Mouse (Mus musculus) T-helper 17 cell (primary cell): ENCODE measurements around the gene Slk.

Experiments
- in situ Hi-C, 2 experiments: fragments of 300-600 bp; cut with MboI, MseI; formaldehyde crosslinking; loops; 1 replicate in 1 of 2; 2 replicates in 1 of 2; pipeline ENCODE4 v1.15.1; 2025; ENCODE audit warnings: high pct_unique_total_duplicates in 2 of 2

Gene Slk

DNA sequence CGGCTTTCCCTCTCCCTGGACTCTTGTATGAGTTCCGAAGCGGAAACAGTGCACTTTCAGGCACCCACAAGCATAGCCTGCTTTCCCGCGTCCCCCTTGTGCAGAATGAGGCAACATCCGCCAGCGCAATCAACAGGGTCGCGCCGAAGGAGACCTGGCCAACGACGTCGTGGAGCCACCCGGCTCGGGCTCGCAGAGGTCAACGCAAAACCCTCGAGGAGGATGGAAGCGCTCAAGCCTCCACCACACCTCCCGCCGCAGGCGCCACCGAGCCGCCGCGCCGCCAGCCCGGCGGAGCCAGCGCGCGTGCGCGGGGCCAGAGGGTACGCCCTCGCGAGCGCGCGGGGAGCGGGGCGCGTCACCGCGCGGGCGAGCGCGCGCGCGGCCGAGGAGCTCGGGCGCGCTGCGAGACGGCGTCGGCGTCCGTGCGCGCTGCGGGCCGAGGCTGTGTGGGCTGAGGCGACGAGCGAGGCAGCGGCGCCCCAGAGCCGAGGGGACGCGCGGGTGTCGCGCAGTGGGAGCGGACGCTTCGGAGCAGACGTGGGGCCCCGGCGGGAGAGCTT lies at the start of gene Slk:
Gene Slk, plus strand, starts transcription at position 454 of the 563 bp plus-strand sequence.
- in situ Hi-C loops = loop anchor here (5.0 kb wide), 2 partner anchors 62 to 72 kb away; no protein-coding TSS in a partner anchor

GRCm38 (mm10) chr19:47531309-47531708 lies 48.2 kb upstream of the Slk start:
- in situ Hi-C loops = no loop called here

DNA sequence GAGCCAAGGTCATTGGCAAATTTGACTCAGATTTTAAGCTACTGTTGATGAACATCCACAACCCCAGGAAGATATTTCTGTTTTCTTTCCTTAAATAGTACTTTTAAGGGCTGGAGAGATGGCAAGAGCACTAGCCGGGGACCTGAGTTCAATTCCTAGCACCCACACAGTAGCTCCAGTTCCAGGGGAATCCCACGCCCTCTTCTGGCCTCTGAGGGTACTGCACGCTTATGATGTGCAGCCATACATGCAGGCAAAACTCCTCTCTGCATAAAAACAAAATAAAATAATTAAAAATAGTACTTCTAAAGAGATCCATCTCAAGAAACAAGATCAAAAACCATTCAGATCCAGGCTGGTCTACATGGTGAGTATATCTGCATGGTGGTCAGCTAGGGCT lies 47.0 kb upstream of the Slk start:
- in situ Hi-C loops = no loop called here

DNA sequence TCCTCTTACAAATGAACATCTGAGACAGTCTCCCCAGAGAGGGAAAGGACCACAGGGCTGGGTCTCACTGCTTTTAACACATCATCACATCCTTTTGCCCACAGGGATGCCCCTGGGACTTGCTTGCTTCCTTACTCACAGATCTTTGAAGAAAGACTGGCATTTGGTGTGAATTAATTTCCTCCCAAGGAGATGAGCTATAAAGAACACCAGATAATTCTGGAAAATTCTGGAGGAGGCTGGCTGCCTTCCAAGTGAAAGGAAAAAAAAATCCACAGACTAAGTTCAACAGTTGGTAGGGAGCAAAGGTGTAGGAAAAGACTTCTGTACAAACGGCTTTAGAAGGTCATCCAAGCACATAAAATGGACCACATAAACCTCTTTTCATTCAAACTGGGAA lies 45.3 kb upstream of the Slk start:
- in situ Hi-C loops = no loop called here

GRCm38 (mm10) chr19:47536521-47537299 lies 42.8 kb upstream of the Slk start:
- in situ Hi-C loops = loop anchor here in 1 of 2 experiments (5.0 kb wide), 1 partner anchor 36 kb away; no protein-coding TSS in a partner anchor

DNA sequence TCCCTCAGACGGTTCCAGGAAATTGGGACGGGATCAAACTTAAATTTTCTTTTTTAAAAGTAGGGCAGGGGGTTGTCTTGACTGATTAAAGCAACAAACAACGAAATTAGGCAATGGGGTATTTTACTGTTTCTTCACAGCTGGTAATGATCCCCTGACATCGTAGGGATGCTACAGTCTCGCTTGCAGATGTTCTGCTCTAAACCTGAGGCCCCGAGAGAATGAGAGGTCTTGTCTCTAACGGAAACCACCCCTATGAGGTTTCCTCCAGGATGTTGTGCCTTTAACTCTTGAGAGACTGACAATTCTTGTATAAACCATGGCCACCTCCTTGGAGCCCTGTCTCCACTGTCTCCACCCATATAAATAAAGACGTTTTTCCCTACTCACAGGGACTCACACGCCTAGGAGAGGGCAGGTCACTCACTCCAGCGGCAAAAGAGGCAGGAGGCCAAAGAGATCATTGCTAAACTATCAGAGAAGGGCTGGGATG lies 42.1 kb upstream of the Slk start, which contains the start of gene Stn1:
Gene Stn1, minus strand, starts transcription at position 208 of the 493 bp plus-strand sequence.
- in situ Hi-C loops = loop anchor here in 1 of 2 experiments (5.0 kb wide), 1 partner anchor 35 kb away; no protein-coding TSS in a partner anchor

DNA sequence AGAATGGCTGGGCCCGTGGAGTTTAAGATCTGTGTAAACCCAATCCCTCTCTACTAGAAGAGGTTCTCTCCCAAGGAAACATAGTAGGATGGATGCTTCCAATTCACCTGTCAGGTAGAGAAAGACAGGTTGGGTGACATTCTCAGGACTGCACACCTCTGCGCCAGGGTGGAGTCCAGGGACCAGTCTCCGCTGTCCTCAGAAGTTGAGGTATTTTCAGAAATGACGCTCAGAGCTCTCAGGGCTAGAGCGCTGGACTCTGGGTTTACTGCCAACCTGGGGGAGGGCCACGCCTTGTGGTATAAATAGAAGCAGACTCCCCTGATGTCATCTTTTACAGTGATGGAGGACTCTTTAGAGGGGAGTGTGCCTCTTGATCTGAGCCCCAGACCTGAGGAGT lies 41.6 kb upstream of the Slk start:
- in situ Hi-C loops = loop anchor here in 1 of 2 experiments (5.0 kb wide), 1 partner anchor 34 kb away; no protein-coding TSS in a partner anchor

- in situ Hi-C loops = loop anchor here in 1 of 2 experiments (5.0 kb wide), 1 partner anchor 34 kb away; no protein-coding TSS in a partner anchor
Measured at GRCm38 (mm10) chr19:47538801-47539200, 40.7 kb upstream of the Slk start.

DNA sequence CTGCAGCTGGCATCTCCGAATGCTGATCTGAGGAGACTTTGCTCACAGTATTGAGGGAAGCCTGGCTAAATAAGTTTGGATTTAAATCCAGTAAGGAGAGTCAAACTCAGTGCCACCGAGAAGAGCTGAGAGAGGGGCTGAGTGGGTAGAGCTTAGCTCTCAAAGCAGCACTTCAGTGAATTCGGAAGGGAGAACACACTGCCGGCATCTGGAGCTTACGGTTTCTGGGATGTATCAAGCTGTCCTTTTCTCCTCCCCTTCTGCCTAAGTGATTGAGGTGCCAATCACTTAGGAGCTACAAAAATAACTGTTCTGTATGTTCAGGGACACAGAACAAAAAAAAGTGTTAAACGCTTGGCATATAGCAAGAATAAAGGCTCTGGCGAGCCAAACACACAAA lies 37.0 kb upstream of the Slk start:
- in situ Hi-C loops = no loop called here

GRCm38 (mm10) chr19:47545055-47545454 lies 34.4 kb upstream of the Slk start:
- in situ Hi-C loops = no loop called here

- in situ Hi-C loops = no loop called here
Measured at GRCm38 (mm10) chr19:47545528-47545927, 34.0 kb upstream of the Slk start.

GRCm38 (mm10) chr19:47548432-47549076 lies 30.9 kb upstream of the Slk start:
- in situ Hi-C loops = no loop called here

- in situ Hi-C loops = no loop called here
Measured at GRCm38 (mm10) chr19:47549174-47549573, 30.3 kb upstream of the Slk start.

GRCm38 (mm10) chr19:47549584-47549983 lies 29.9 kb upstream of the Slk start:
- in situ Hi-C loops = no loop called here

- in situ Hi-C loops = no loop called here
Measured at GRCm38 (mm10) chr19:47559145-47559544, 20.3 kb upstream of the Slk start.

DNA sequence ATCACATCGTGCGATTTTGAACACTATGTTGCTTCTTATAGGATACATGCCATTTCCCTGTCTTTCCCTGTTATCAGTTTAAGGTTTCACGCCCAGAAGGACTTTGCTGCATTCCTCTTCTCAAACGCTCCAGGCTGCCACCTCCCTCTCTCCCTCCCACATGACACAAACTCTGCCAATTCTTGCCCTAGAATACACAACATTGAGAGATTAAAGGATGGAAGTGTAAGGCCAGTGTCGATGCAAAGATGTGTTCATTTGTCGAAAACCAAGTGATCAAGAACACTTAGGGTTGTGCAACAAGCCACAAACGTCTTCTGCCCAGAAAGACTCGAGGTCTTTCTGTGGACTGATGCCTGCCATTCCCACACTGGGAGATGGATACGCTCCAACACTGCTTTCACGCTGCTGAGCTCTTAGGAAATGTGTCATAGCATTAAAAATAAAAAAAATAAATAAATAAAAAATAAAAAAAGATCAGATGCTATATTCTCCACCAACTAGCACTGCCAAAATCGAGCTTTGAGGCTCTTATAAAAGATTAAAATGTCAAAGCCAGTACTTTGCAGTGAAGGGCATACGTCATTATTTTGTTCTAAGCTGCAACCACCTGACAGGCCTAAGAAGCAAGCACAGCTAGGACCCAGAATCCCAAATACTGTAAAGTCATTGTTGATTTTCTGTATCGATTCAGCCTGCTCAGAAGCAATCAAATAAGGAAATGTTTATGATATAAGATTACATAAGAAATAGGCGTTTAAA lies 19.5 kb upstream of the Slk start:
- in situ Hi-C loops = no loop called here

DNA sequence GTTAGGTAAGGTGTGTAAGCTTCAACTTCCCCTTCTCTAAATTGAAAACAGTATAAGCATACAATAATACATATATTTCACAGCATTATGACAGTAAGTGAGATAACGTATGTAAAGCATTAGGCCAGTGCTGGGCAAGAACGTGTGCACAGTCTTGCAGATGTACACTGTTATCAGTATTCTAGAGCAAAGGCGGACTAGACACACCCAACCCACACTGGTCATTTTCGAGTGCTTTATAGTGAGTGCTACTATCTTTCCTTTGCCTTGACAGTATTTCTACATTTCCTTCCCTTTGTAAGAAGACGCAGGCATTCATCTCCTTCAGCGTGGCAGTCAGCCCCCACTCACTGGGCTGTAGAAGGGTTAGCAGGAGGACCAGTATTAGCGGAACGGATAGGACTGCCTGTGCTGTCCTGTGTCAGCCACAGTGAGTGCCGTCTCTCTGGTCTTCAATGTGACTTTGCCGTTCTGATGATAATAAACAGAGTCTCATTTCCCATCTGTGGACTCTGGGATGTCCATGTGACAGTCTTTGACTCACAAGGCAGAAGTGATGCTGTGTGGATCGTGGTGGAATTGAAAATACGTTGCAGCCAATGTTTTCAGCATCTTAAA lies 18.8 kb upstream of the Slk start:
- in situ Hi-C loops = no loop called here

- in situ Hi-C loops = no loop called here
Measured at GRCm38 (mm10) chr19:47561996-47562441, 17.5 kb upstream of the Slk start.

- in situ Hi-C loops = no loop called here
Measured at GRCm38 (mm10) chr19:47563715-47564114, 15.8 kb upstream of the Slk start.

DNA sequence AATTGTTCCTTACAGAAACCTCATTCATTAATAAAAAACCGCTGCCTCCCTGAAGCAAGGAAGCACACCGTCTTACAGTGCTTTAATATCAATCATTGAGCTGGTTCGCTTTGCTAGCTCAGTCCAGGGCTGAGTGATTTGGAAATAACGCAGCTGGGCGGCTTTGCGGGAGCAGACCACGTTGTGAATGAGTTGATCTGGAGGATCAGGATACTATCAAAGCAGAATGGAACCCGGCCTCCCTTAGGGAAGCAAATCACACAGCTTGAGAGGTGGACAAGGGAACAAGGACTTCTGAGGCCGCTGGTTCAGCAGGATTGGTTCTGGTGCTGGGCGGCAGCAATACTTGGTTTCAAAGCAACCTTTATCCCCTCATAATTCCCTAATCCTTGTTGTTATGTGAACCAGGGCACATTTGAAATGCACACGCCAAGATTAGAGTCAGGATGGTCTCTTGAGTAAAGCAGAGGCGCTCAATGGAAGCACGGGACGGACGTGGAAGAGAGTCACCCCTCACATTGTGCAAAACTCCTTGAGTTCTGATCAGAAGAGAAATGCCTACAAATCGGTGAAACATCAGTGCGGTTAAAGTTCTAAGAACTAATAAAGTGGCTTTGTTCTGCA lies 14.3 kb upstream of the Slk start:
- in situ Hi-C loops = no loop called here
